Mouse (Mus musculus) frontal cortex, postnatal 36 days (tissue): ENCODE results near the gene Otop2.

Source experiments
- DNase-seq, 2 experiments: peaks; one replicate each; pipeline ENCODE4 v3.0.0; 2022; ENCODE audit warnings: low spot score in 2 of 2

The Otop2 gene

GRCm38 (mm10) chr11:115345515-115345914 lies 38.6 kb downstream of the Otop2 start:
- DNase-seq: no peak

GRCm38 (mm10) chr11:115348681-115349248 lies 41.8 kb downstream of the Otop2 start:
- no peak for DNase-seq

DNA sequence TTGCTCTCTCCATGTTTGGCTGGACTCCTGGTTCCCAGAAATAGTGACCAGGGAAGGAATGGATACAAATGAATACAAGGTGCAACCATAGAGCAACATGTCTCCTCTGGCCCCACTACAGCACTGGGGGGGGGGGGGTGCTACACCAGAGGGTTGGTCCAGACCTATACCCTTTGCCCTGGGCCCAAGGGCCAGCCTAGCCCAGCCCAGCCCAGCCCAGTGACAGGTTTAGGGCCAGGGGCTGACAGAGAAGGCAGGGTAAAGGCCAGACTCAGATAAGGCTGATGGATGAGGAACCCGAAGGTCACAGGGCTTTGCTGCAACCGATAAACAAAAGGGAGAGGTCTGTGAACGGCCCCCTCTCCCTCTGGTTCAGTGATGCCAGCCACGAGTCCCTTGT lies 43.0 kb downstream of the Otop2 start:
- DNase-seq: no peak

GRCm38 (mm10) chr11:115353375-115353774 lies 46.4 kb downstream of the Otop2 start:
- DNase-seq: no peak

DNA sequence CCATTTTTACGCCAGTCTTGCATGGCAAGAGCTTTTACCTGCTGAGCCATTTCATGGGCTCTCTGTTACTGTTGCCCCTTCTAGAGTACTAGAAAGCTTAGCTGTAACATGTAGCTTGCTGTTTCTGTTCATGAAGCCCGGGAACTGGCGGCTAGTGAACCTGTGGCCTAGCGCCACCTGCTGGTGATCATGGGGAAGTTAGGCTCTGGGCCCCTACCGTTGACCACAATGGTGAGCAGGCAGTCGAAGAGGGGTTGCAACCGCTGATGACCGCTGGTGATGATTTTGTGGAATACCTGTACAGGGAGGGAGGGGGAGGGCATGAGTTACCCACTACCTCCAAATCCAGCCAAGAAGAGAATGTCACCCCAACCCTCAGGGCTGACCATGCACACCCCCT lies 47.2 kb downstream of the Otop2 start:
- DNase-seq: peak; percentile 49 to 55

DNA sequence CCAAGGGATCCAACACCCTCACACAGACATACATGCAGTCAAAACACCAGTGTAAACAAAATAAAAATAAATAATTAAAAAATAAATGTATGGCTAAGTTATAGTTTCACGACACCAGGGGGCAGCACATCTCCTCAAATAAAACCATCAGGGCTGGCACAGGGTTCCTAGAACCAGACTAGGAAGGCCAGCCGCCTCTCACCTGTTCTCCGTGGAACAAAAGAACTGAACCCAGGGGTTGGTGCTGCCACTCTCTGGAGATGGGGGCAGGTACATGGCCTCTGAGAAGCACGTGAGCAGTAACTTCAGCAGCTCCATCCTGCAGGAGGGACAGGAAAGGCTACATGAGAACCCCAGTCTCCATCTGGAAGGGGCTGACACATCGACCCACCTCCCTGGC lies 51.5 kb downstream of the Otop2 start:
- peak; percentile 61 to 77 for DNase-seq

DNA sequence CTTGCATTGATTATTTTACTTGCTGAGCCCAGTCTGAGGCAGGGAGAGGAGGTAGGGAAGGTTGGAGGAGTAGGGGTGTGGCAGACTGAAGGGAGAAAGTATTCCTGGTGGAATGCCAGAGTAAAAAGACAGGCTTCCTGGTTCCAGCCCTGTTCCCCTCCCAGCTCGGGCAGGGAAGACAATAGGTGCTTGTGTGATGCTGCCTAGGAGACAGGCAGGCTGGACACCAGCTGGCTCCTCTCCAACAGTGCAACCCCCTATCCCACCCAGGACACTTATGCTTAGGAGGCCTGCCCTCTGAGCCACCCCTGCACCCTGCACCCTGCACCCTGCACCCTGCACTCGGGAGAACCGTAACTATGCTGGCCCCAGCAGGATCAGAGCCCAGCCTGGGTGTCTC lies 52.3 kb downstream of the Otop2 start:
- no peak for DNase-seq

DNA sequence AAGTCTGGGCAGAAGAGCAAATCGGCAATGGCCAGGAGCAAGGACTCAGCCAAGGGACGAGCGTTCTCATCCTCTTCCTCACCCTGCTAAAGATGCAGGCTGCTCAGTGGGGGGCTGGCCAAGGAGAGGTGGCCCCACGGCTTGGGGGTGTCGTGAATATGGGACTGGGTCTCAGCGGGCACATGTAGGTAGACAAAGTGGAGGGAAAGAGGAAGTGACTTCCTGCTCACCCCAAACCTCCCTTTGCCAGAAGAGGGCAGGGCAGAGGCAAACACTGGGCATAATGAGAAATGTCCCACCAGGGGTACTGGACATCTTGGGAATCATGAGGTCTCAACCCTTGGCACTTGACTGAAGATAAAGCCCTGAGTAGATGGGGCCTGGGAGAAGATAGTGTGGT lies 52.8 kb downstream of the Otop2 start:
- DNase-seq: no peak

GRCm38 (mm10) chr11:115364136-115364535 lies 57.2 kb downstream of the Otop2 start:
- DNase-seq: no peak

DNA sequence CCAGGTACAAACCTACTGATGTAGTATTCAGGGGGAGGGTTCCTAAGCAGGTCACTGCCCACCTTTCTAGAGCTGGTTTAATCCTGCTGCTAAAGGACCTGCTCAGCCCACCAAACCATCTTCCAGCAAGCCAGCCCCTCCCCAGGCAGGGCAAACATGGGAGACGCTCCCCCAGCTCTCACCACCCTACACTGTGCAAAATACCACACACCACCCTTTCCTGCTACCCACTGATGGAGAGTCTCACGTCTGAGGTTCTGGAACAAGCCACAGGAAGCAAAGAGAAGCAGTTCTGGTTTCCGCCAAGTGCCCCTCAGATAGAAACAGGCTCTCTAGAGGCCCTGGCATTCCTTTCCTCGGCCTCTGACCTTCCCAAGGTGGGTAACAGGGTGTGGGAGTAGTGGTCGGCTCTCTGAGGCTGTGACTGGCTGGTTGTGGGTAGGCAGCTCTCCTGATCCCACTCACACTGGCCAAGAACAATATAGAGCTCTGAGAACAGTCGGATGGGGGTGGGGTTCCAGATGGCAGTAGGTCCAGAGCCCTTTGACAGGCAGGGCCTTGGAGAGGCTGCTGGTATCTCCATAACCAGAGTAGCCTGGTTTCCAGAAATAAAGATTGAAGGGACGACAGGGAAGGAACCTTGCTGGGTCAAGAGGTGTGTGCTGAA lies 59.2 kb downstream of the Otop2 start:
- DNase-seq: no peak

DNA sequence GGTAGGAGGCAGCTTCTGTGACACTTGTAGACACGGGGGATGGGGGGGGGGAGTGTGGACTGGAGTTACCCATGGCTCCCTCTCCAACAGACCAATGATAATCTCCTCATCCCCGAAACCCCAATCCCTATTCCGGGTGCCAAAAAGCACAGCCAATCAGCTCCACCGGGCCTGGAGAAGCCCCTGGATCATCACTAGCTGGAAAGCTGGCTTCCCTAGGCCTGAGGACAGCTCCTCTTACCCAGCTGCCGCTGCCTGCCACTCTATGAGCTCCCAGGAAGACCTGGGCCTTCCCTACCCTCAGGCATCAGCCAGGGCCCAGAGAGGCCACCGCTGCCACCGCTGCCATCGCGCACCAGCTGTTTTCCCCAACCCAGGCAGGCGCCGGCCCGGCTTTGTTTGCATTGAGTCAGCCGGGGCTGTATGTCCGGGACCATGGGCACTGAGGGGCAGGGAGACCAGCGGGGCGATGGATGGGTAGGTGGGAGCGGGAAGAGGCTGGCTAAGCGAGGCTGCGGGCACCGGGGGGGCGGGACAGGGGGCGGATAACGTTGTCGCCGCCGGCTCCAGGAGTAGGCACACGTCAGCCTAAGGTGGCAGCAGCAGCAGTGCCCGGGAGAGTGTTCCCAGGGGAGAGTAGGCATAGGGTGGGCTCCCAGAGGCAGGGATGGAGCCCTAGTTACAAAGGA lies 59.9 kb downstream of the Otop2 start:
- DNase-seq: peak; percentile 58

GRCm38 (mm10) chr11:115367395-115367944 lies 60.5 kb downstream of the Otop2 start, which contains the start of gene Hid1:
TSS of gene Hid1 (minus strand) at chr11:115367756.
- DNase-seq: peak; percentile 86 to 88

DNA sequence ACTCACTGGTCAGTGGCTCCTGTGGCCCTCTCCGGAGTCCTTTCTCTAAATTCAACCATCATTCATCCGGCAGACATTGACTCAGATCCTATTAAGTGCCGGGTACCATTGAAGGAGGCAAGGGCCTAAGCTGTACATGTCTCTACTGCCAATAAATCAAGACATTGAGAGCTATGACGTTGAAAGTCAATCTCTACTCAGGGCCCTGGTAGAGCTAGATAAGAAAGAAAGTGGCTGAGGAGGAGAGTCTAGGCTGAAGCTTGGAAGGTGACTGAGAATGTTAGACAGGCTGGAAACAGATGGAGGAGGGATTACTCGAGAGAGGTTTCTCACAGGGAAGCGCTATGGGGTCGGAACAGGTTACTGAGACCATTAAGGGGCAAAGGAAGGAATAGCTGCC lies 63.4 kb downstream of the Otop2 start:
- DNase-seq: no peak

DNA sequence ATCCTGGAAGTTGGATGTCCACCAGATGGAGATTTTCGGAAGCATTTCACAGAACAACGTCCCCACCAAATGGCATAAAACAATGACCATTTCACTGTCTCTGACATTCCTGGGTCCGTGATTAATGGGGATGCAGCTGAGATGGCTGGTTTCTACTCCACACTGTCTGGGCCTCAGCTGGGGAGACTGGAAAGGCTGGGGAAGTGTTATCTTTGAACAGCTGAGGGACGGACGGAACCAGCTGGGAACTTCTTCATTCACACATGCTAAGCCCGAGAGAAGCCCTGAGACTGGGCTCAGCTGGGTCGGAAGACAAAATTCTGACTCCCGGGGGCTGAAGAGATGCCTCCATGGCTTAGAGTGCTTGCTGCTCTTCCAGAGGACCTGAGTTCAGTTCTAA lies 64.4 kb downstream of the Otop2 start:
- no peak for DNase-seq

GRCm38 (mm10) chr11:115372015-115372414 lies 65.1 kb downstream of the Otop2 start:
- no peak for DNase-seq

DNA sequence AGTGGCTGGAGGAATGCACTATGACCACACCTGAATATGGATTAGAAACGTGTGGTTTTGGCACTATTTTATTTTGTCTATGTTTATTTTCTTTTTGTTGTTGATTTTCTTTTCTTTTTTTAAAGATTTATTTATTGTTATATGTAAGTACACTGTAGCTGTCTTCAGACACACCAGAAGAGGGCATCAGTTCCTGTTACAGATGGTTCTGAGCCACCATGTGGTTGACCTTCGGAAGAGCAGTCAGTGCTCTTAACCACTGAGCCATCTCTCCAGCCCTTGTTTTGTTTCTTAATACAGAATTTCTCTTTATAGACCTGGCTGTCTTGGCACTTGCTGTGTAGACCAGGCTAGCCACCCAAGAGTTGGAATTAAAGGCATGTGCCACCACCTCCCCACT lies 65.8 kb downstream of the Otop2 start:
- no peak for DNase-seq

DNA sequence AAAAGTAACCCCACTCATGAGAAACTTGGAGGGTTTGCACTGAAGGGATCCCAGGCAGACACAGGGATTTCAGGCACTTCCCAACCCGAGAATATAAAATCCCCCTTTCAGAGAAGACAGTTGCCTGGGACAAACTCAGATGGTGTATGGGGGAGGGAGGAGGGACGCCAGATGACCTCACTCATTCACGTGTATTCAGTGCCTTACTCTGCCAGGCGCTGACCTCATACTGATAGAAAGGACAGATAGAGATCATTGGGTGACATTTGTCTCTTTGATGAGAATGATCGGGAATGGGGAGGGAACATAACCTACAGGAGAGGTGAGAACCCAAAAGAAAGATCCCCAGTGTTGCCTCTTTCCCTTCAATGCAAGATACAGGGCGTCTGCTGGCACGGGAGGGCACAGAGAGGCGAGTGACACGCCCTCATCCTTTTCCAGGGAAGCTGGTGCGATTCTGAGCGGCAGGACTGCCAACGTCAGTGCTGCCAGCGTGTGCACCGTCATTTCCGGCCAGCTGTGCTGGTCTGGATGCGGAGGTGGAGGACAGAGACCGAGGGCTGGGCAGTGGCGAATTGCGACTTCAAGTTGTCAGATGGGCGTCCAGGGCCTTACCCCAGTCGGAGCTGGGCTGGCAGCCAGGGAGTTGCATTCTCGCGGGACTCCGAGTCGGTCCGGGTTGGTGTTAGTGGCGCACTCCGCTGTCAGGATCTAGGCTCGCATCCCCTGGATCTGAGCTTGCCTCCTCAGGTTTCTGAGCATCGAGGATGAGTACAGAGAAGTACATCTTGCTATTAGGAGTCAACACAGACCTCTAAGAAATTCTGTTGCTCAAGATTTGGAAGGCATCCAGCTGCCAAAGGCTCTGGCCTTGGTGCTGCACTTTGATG lies 67.1 kb downstream of the Otop2 start:
- peak; percentile 77 to 81 for DNase-seq

GRCm38 (mm10) chr11:115374695-115375425 lies 67.9 kb downstream of the Otop2 start:
- peak; percentile 54 to 67 for DNase-seq

DNA sequence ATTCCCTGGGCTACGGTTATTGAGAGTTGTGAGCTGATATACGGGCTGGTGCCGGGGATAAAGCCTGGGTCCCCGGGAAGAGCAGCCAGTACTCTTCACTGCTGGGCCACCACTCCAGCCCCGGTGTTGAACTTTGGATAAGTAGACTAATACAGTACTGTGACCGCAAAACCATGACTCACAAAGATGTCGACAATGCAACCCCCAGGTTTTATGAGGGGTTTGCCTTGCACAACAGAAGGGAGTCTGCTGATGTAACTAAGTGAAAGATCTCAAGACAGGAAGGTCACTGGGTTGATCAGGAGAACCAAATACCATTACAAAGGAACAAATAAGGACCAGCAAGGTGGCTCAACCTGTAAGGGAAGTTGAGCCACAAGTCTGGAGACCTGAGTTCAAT lies 69.8 kb downstream of the Otop2 start:
- no peak for DNase-seq

DNA sequence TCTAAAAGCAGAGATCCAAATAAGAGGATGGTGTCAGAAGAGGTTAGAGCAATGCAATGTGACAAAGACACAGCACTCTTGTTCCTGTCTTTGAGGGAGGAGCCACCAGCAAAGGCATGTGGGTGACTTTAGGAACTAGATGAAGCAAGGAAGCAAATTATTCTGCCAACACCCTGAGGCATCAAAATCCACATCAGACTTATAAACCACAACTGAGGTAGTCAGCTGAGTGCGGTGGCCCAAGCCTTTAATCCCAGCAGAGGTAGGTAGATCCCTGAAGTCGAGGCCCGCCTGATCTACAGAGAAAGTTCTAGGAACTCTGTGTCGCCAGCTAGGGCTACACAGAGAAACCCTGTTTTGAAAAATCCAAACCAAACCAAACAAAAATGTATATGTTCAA lies 70.3 kb downstream of the Otop2 start:
- no peak for DNase-seq

DNA sequence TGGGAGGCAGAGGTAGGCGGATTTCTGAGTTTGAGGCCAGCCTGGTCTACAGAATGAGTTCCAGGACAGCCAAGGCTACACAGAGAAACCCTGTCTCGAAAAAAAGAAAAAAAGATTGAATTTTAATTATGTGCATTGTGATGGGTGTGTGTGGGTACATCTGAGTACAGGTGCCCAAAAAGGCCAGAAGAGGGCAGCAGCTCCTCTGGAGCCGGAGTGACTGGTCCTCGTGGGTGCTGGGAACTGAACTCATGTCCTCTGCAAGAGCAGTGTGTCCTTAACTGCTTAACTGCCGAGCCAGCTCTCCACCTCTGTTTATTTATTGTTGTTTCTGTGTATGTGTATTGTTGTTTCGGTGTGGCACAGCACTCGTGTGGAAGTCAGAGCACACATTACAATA lies 70.9 kb downstream of the Otop2 start:
- no peak for DNase-seq
